Mouse (Mus musculus) activated CD4-positive, CD25-positive, alpha-beta regulatory T cell (primary cell): ENCODE data around the gene Gm3460. TPM values are rescaled to one million over a fixed set of nuclear protein-coding genes. Genes with fewer than 3 reads are reported as not detected.

ENCODE experiments used
- polyA plus RNA-seq, 2 experiments: library from polyadenylated mRNA; unstranded; fragments of 100-300 nt; shearing (Covaris generic); gene quantifications; one replicate each; pipeline ENCODE4 v1.2.1; 2017

Gm3460 gene
- polyA plus RNA-seq, result not detected

GRCm38 (mm10) chr14:6622318-6622717, at the start of gene Gm3460:
Gm3460 (minus strand) TSS chr14:6622418.

GRCm38 (mm10) chr14:6590513-6590912, 31.7 kb downstream of the Gm3460 start, which contains the start of gene Gm3629:
Gm3629 (minus strand) TSS chr14:6590613.

Other genes with a start within 250 kb of the Gm3460 start
- gene Gm16440, start 232.1 kb downstream of the Gm3460 start, polyA plus RNA-seq, result not detected
- gene Gm3591, start 209.9 kb downstream of the Gm3460 start, polyA plus RNA-seq, result 1 to 10 TPM in 1 of 2 experiments, under 1 TPM in 1; 0.24 to 1.6 TPM
- gene Gm3594, start 177.8 kb downstream of the Gm3460 start, polyA plus RNA-seq, result not detected
- gene Gm8356, start 85.1 kb downstream of the Gm3460 start, polyA plus RNA-seq, result under 1 TPM in 1 of 2 experiments, not detected in 1; 0.31 TPM
- gene Gm3629, start 31.8 kb downstream of the Gm3460 start, polyA plus RNA-seq, result not detected
- under 1 TPM in 1 of 2 experiments, not detected in 1; 0.27 TPM for gene Gm10251, start 61.8 kb upstream of the Gm3460 start, polyA plus RNA-seq
- not detected for gene Gm8050, start 97.8 kb upstream of the Gm3460 start, polyA plus RNA-seq
- gene Gm3636, start 119.9 kb upstream of the Gm3460 start, polyA plus RNA-seq, result 1 to 10 TPM; 6.9 to 7.5 TPM
- gene Gm8362, start 152.0 kb upstream of the Gm3460 start, polyA plus RNA-seq, result under 1 TPM in 1 of 2 experiments, not detected in 1; 0.44 TPM
- gene Gm3642, start 217.9 kb upstream of the Gm3460 start, polyA plus RNA-seq, result not detected